Mouse (Mus musculus) olfactory bulb, adult 2 months (tissue): ENCODE results near the gene Rnaseh1.

Experiments used
- CTCF ChIP-seq: fragments of 200-500 bp; IDR thresholded peaks from 2 replicates; pipeline ENCODE4 v1.5.1; 2012; ENCODE audit warnings: low read depth, mild to moderate bottlenecking, low read length, moderate library complexity; ENCODE audit not compliant: insufficient read depth
- POLR2A ChIP-seq: fragments of 200-500 bp; IDR thresholded peaks from 2 replicates; pipeline ENCODE4 v1.6.1; 2012; ENCODE audit warnings: mild to moderate bottlenecking, low read depth, low read length, moderate library complexity; ENCODE audit not compliant: insufficient read depth

GRCm38 (mm10) chr12:28700101-28700511 is 50.7 kb downstream of the Rnaseh1 start:
- TF ChIP-seq POLR2A (no peak), CTCF (no peak)
